Mouse (Mus musculus) hindbrain, embryonic 16.5 days (tissue): ENCODE results near the gene Kif3c. TPM values are rescaled to one million over a fixed set of nuclear protein-coding genes. Genes with fewer than 3 reads are reported as not detected.

Experiments used
- ATAC-seq: fragments of 200-750 bp; cut with Nextera tagmentation; 2 replicates; pipeline ENCODE4 v1.8.0; 2017; ENCODE audit warnings: moderate TSS enrichment, moderate library complexity
- H3K27ac ChIP-seq: fragments of 300-500 bp; sonication (generic); 2 replicates; pipeline ENCODE4 v1.5.1; 2014; ENCODE audit warnings: low read depth, mild to moderate bottlenecking, control low read depth, low read length, moderate library complexity
- H3K27me3 ChIP-seq: fragments of 300-500 bp; sonication (generic); replicated peaks from 2 replicates; pipeline ENCODE4 v1.6.1; 2014; ENCODE audit warnings: low read length; ENCODE audit not compliant: control insufficient read depth, insufficient read depth
- H3K36me3 ChIP-seq: fragments of 300-500 bp; sonication (generic); 2 replicates; pipeline ENCODE4 v1.6.1; 2014; ENCODE audit warnings: mild to moderate bottlenecking, low read length, moderate library complexity, mixed read lengths; ENCODE audit not compliant: control insufficient read depth, insufficient read depth
- H3K4me1 ChIP-seq: fragments of 300-500 bp; sonication (generic); 2 replicates; pipeline ENCODE4 v1.6.1; 2014; ENCODE audit warnings: low read depth, low read length; ENCODE audit not compliant: control insufficient read depth, insufficient read depth
- H3K4me2 ChIP-seq: fragments of 300-500 bp; sonication (generic); 2 replicates; pipeline ENCODE4 v1.6.1; 2014; ENCODE audit warnings: mild to moderate bottlenecking, low read length, control low read depth, moderate library complexity
- H3K4me3 ChIP-seq: fragments of 300-500 bp; sonication (generic); 2 replicates; pipeline ENCODE4 v1.5.1; 2014; ENCODE audit warnings: mild to moderate bottlenecking, low read length, control low read depth, moderate library complexity
- H3K9ac ChIP-seq: fragments of 300-500 bp; sonication (generic); 2 replicates; pipeline ENCODE4 v1.6.1; 2014; ENCODE audit warnings: low read depth, mild to moderate bottlenecking, control low read depth, low read length, moderate library complexity
- H3K9me3 ChIP-seq: fragments of 300-500 bp; sonication (generic); 2 replicates; pipeline ENCODE4 v1.6.1; 2014; ENCODE audit warnings: mild to moderate bottlenecking, low read length, moderate library complexity; ENCODE audit not compliant: control insufficient read depth
- WGBS: fragments of 180-500 bp; shearing (Covaris S2); extraction: QIAGEN DNeasy Blood & Tissue Kit; methylation state at CpG from one replicate; pipeline ENCODE4 v1.1.7; 2014; 5-methylcytosine and 5-hydroxymethylcytosine counted together
- polyA plus RNA-seq: library from polyadenylated mRNA; unstranded; fragments of >200 nt; fragmentation: Nextera tagmentation; extraction: Ambion mirVana; gene quantifications from 2 replicates; pipeline ENCODE4 v1.2.1, GENCODE M21; 2015

Kif3c gene
- polyA plus RNA-seq, 1 experiment from 2014 or later = 75.9 TPM

DNA sequence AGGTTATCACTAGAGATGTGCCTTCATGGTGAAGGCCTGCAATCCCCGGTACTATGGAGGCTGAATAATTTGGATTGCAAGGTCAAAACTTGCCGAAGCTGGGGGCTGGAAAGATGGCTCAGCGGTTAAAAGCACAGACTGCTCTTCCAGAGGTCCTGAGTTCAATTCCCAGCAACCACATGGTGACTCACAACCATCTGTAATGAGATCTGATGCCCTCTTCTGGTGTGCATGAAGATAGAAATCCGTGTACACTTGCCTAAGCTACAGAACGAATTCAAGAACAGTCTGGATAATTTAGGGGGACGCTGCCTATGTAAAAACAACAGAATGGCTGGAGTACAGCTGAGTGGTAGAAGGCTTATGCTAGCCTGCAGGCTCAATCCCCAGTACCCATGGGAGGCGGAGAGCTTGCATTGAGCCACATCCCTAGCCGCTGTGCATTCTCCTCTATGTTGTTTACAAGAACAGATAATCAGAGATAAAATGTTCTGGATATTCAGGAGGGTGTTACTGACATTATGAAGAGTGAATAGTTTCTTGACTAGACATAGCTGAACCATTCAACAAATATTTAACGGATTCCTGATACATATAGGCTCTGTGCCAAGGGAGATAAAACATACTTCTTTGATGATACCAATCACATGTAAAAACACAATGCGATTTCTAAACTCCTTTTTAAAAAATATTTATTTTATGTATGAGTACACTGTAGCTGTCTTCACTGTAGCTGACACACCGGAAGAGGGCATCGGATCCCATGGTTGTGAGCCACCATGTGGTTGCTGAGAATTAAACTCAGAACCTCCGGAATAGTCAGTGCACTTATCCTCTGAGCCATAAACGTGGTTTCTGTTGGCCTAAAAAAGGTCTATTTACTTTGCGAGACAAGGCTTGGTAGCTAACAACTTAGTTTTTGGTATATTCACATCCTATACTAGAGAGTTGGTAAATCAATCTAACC is 60.7 kb downstream of the Kif3c start:
- peak; percentile 32 for ATAC-seq
- Histone ChIP-seq H3K27me3 (no peaks in the 10 kb centered on the region), H3K4me3 (peak overlapping the region; percentile 95), H3K9me3 (no peaks in the 10 kb centered on the region), H3K4me2 (peak overlapping the region; percentile 53), H3K36me3 (no peaks in the 10 kb centered on the region), H3K27ac (peak overlapping the region; percentile 78), H3K9ac (peak overlapping the region; percentile 52), H3K4me1 (peaks cover 14% of the 10 kb centered on the region)
- WGBS = 44% methylated on average over 15 of the region's 15 CpGs

GRCm38 (mm10) chr12:3426530-3427034 is 61.6 kb downstream of the Kif3c start, which contains the start of gene Asxl2:
TSS of gene Asxl2 (plus strand) at chr12:3426857.
- ATAC-seq = peak; percentile 96
- Histone ChIP-seq H3K4me2 (peak within 1 kb of the TSS; percentile 54), H3K4me3 (peak within 1 kb of the TSS; percentile 95), H3K9ac (peak within 1 kb of the TSS; percentile 89), H3K36me3 (no peaks in the 10 kb centered on the region), H3K9me3 (no peaks in the 10 kb centered on the region), H3K27ac (peak within 1 kb of the TSS; percentile 96), H3K27me3 (no peaks in the 10 kb centered on the region), H3K4me1 (peaks cover 14% of the 10 kb centered on the region)
- 0% methylated on average over 48 of the region's 53 CpGs for WGBS

DNA sequence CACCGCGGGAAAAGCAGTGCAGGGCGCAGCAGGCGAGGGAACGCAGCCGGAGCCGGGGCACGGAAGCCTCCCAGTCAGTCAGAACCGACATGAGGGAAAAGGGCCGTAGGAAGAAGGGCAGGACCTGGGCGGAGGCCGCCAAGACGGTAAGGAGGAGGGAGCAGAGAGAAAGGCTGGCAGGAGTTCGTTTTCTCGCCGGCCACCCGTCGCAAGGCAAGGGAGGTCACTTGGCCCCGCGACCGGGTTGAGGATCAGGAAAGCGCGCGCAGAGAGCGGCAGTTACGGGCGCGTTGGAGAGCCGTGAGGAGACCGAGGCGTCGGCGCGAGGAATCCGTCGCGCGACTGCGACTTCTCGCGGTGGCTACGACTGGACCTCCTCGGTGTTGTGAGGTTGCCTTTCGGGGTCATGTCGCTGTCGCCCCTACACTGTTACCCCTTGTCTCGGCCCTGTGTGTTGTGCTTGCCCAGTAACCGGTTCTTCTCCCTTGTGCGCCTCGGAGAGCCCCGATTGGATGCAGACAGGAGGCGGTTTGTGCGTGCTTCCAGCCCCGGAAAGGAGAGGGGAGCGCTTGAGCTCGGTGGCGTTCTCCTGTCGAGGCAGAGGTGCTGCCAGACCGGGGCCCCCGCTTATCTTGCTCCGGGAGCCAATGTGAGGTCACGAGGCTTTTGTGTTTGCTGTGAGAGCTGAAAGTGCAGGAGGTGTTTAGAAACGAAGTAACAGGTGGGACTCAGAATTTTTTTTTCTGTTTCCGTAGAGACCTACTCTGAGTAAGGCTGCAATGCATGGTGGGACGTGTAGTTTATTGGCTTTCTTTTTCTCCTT is 62.3 kb downstream of the Kif3c start:
- Histone ChIP-seq H3K4me2 (peak overlapping the region; percentile 54), H3K9me3 (no peaks in the 10 kb centered on the region), H3K27me3 (no peaks in the 10 kb centered on the region), H3K36me3 (no peaks in the 10 kb centered on the region), H3K4me3 (peak overlapping the region; percentile 95), H3K9ac (peak overlapping the region; percentile 89), H3K4me1 (peaks cover 14% of the 10 kb centered on the region), H3K27ac (peak overlapping the region; percentile 96)
- under 1% methylated on average over 65 of the region's 65 CpGs for WGBS
- ATAC-seq = peak; percentile 57

DNA sequence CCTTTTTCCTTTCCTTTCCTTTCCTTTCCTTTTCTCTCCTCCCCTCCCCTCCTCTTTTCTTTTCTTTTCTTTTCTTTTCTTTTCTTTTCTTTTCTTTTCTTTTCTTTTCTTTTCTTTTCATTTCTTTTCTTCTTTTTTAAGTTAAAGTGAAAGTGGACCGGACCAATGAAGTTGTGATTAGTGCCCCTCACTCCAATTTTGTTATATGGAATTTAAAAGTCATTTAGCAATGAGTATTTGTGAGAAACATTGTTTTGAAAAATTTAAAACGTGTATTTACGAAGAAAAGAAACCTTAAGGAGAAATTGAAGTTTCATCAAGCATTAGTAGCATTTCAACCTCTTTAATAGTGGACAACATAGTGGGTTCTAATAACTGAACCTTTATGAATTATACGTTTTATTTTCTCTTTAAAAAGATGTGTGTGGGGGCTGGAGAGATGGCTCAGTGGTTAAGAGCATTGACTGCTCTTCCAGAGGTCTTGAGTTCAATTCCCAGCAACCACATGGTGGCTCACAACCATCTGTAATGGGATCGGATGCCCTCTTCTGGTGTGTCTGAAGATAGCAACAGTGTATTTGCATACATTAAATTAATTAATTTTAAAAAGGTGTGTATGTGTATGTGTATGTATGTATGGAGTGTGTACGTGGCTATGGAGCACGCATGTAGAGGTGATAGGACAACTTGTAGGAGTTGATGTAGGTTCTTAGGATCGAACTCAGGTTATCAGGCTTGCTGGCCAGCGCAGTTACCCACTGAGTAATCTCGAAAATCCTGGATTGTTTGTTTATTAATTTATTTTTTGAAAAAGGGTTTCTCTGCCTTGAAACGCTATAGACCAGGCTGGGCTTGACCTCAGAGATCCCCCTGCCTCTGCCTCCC is 63.2 kb downstream of the Kif3c start:
- no peak overlapping the region for H3K9ac ChIP-seq
- WGBS = 68% methylated on average over 11 of the region's 11 CpGs
- H3K27ac ChIP-seq = no peak overlapping the region
- H3K9me3 ChIP-seq = no peaks in the 10 kb centered on the region
- no peak for ATAC-seq
- H3K4me2 ChIP-seq = peak overlapping the region; percentile 54
- peaks cover 14% of the 10 kb centered on the region for H3K4me1 ChIP-seq
- H3K27me3 ChIP-seq = no peaks in the 10 kb centered on the region
- peak overlapping the region; percentile 95 for H3K4me3 ChIP-seq
- H3K36me3 ChIP-seq = no peaks in the 10 kb centered on the region

- no peak for ATAC-seq
- H3K9ac ChIP-seq = no peak overlapping the region
- no peaks in the 10 kb centered on the region for H3K27me3 ChIP-seq
- 83% methylated on average over 2 of the region's 2 CpGs for WGBS
- no peak overlapping the region for H3K27ac ChIP-seq
- no peak overlapping the region for H3K4me3 ChIP-seq
- no peaks in the 10 kb centered on the region for H3K9me3 ChIP-seq
- no peaks in the 10 kb centered on the region for H3K36me3 ChIP-seq
- H3K4me1 ChIP-seq = peaks cover 14% of the 10 kb centered on the region
- H3K4me2 ChIP-seq = no peak overlapping the region
Observed at GRCm38 (mm10) chr12:3429681-3430442, 64.9 kb downstream of the Kif3c start.

- Histone ChIP-seq H3K4me3 (no peak overlapping the region), H3K27me3 (no peaks in the 10 kb centered on the region), H3K36me3 (no peaks in the 10 kb centered on the region), H3K27ac (no peak overlapping the region), H3K4me2 (no peak overlapping the region), H3K9ac (no peak overlapping the region), H3K4me1 (peaks cover 10% of the 10 kb centered on the region), H3K9me3 (no peaks in the 10 kb centered on the region)
- ATAC-seq = no peak
Observed at GRCm38 (mm10) chr12:3430443-3430753, 65.5 kb downstream of the Kif3c start.

- no peaks in the 10 kb centered on the region for H3K36me3 ChIP-seq
- H3K9me3 ChIP-seq = no peaks in the 10 kb centered on the region
- H3K27me3 ChIP-seq = no peaks in the 10 kb centered on the region
- no peak overlapping the region for H3K4me3 ChIP-seq
- no peak overlapping the region for H3K9ac ChIP-seq
- no peak for ATAC-seq
- no peak overlapping the region for H3K4me2 ChIP-seq
- no peak overlapping the region for H3K27ac ChIP-seq
- H3K4me1 ChIP-seq = peaks cover 7% of the 10 kb centered on the region
Observed at GRCm38 (mm10) chr12:3430985-3431384, 66.1 kb downstream of the Kif3c start.

- H3K36me3 ChIP-seq = no peaks in the 10 kb centered on the region
- peaks cover 2% of the 10 kb centered on the region; the same call in 1 of the 2 replicates for H3K4me1 ChIP-seq
- no peak for ATAC-seq
- no peaks in the 10 kb centered on the region for H3K27me3 ChIP-seq
- 86% methylated on average over 1 of the region's 1 CpGs for WGBS
- no peaks in the 10 kb centered on the region for H3K9me3 ChIP-seq
- no peak overlapping the region for H3K27ac ChIP-seq
- H3K9ac ChIP-seq = no peak overlapping the region
- H3K4me3 ChIP-seq = no peak overlapping the region
- no peak overlapping the region for H3K4me2 ChIP-seq
Observed at GRCm38 (mm10) chr12:3433736-3434135, 68.8 kb downstream of the Kif3c start.
